Mouse (Mus musculus) midbrain, embryonic 11.5 days (tissue): Measurements from ENCODE around the gene Pde6d. TPM values are rescaled to one million over a fixed set of nuclear protein-coding genes. Genes with fewer than 3 reads are reported as not detected.
A peak's percentile ranks its signal among the peaks of the same experiment; 100 is the strongest.

Experiments used
- ATAC-seq: fragments of 200-750 bp; cut with Nextera tagmentation; 2 replicates; pipeline ENCODE4 v1.8.0; 2017; ENCODE audit warnings: moderate TSS enrichment, moderate library complexity; ENCODE audit not compliant: low FRiP score
- DNase-seq: peaks from one replicate; pipeline ENCODE4 v3.0.0; 2015; ENCODE audit warnings: low spot score; ENCODE audit errors: missing footprints
- H3K27ac ChIP-seq: fragments of 300-500 bp; sonication (generic); 2 replicates; pipeline ENCODE4 v1.5.1; 2014; ENCODE audit warnings: low read depth, low read length
- H3K27me3 ChIP-seq: fragments of 300-500 bp; sonication (generic); 2 replicates; pipeline ENCODE4 v1.6.1; 2014; ENCODE audit warnings: mild to moderate bottlenecking, low read length, moderate library complexity, mixed read lengths; ENCODE audit not compliant: control insufficient read depth, insufficient read depth
- H3K36me3 ChIP-seq: fragments of 300-500 bp; sonication (generic); 2 replicates; pipeline ENCODE4 v1.6.1; 2014; ENCODE audit warnings: mild to moderate bottlenecking, low read length, moderate library complexity, mixed read lengths; ENCODE audit not compliant: control insufficient read depth, insufficient read depth
- H3K4me1 ChIP-seq: fragments of 300-500 bp; sonication (generic); 2 replicates; pipeline ENCODE4 v1.6.1; 2014; ENCODE audit warnings: low read length; ENCODE audit not compliant: control insufficient read depth, insufficient read depth
- H3K4me2 ChIP-seq: fragments of 300-500 bp; sonication (generic); 2 replicates; pipeline ENCODE4 v1.6.1; 2014; ENCODE audit warnings: mild to moderate bottlenecking, moderate library complexity
- H3K4me3 ChIP-seq: fragments of 300-500 bp; sonication (generic); 2 replicates; pipeline ENCODE4 v1.5.1; 2014; ENCODE audit warnings: low read depth, low read length
- H3K9ac ChIP-seq: fragments of 300-500 bp; sonication (generic); 2 replicates; pipeline ENCODE4 v1.6.1; 2014; ENCODE audit warnings: low read length
- H3K9me3 ChIP-seq: fragments of 300-500 bp; sonication (generic); 2 replicates; pipeline ENCODE4 v1.6.1; 2016; ENCODE audit warnings: low read length; ENCODE audit not compliant: control insufficient read depth
- WGBS: fragments of 180-500 bp; shearing (Covaris S2); extraction: QIAGEN DNeasy Blood & Tissue Kit; methylation state at CpG from one replicate; pipeline ENCODE4 v1.1.7; 2014; 5-methylcytosine and 5-hydroxymethylcytosine counted together
- polyA plus RNA-seq: library from polyadenylated mRNA; unstranded; fragments of >200 nt; fragmentation: Nextera tagmentation; extraction: Ambion mirVana; gene quantifications from 2 replicates; pipeline ENCODE4 v1.2.1, GENCODE M21; 2014

Pde6d gene
- polyA plus RNA-seq, 1 experiment from 2014 or later = 94.3 TPM

- peak overlapping the region; percentile 35; the same call in 1 of the 2 replicates for H3K27ac ChIP-seq
- no peaks in the 10 kb centered on the region for H3K36me3 ChIP-seq
- DNase-seq (no peak), ATAC-seq (no peak)
- no peaks in the 10 kb centered on the region for H3K9me3 ChIP-seq
- H3K4me2 ChIP-seq = no peak overlapping the region
- H3K9ac ChIP-seq = no peak overlapping the region
- no peak overlapping the region for H3K4me3 ChIP-seq
- WGBS = 56% methylated on average over 3 of the region's 3 CpGs
- peaks cover 23% of the 10 kb centered on the region for H3K4me1 ChIP-seq
- no peaks in the 10 kb centered on the region for H3K27me3 ChIP-seq
Observed at GRCm38 (mm10) chr1:86497986-86498385, 84.4 kb downstream of the Pde6d start.

DNA sequence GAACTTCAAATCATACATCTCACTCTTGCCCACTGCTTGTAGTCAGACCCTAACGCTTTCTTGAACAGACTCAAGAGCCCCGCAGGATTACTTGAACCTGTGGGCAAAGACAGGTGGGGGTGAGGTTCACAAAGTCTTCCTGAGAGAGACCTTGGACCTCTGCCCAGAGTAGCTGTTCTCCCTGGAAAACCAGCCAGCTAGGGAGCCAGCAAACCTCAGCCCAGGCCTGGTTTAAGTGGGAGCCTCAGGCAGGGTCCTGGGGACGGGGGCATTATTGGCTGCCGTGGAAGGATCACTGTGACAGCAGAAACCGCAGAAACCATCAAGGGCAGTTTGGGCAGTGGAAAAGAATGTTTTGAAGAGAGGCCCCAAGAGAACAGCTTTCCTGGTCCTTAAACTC lies 85.1 kb downstream of the Pde6d start:
- H3K9me3 ChIP-seq = no peaks in the 10 kb centered on the region
- WGBS = 91% methylated on average over 5 of the region's 5 CpGs
- no peak overlapping the region for H3K27ac ChIP-seq
- no peak overlapping the region for H3K9ac ChIP-seq
- ATAC-seq (no peak), DNase-seq (no peak)
- no peaks in the 10 kb centered on the region for H3K36me3 ChIP-seq
- H3K27me3 ChIP-seq = no peaks in the 10 kb centered on the region
- H3K4me3 ChIP-seq = no peak overlapping the region
- H3K4me1 ChIP-seq = peaks cover 16% of the 10 kb centered on the region
- no peak overlapping the region for H3K4me2 ChIP-seq

- DNase-seq (no peak), ATAC-seq (no peak)
- Histone ChIP-seq H3K9ac (no peak overlapping the region), H3K4me2 (no peak overlapping the region), H3K27ac (no peak overlapping the region), H3K27me3 (no peaks in the 10 kb centered on the region), H3K9me3 (no peaks in the 10 kb centered on the region), H3K4me1 (peaks cover 9% of the 10 kb centered on the region), H3K36me3 (no peaks in the 10 kb centered on the region), H3K4me3 (no peak overlapping the region)
- 91% methylated on average over 4 of the region's 4 CpGs for WGBS
Observed at GRCm38 (mm10) chr1:86496340-86496739, 86.1 kb downstream of the Pde6d start.

DNA sequence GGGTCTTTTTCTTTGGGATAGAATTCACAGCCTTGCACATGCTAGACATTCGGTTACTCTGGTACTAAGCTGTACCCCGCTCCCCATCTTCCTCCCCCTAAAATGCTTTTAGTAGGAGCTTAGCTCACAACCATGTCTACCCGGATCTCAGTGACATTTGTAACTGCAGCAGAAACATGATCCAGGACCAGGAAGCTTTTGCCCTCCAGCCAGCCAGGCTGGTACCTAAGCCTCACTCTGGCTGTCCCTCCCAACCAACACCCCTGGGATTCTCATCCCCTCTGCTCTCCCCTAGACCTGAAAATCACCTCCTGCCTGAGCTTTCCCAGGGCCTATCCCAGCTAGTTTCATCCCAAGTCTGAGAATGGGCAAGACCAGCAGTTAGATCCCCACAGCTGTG lies 88.6 kb downstream of the Pde6d start:
- Histone ChIP-seq H3K36me3 (no peaks in the 10 kb centered on the region), H3K4me3 (no peak overlapping the region), H3K4me1 (peaks cover 4% of the 10 kb centered on the region), H3K4me2 (no peak overlapping the region), H3K27me3 (no peaks in the 10 kb centered on the region), H3K9ac (no peak overlapping the region), H3K9me3 (no peaks in the 10 kb centered on the region), H3K27ac (no peak overlapping the region)
- ATAC-seq (no peak), DNase-seq (no peak)
- 90% methylated on average over 3 of the region's 3 CpGs for WGBS

Other genes with a start within 250 kb of the Pde6d start
- 339 and 375 TPM in 2 replicates for gene Ncl, start 223.2 kb downstream of the Pde6d start, polyA plus RNA-seq
- not detected in 2 replicates for gene Nmur1, start 156.4 kb downstream of the Pde6d start, polyA plus RNA-seq
- gene Tex44, start 156.3 kb downstream of the Pde6d start, polyA plus RNA-seq = not detected in 2 replicates
- gene Ptma, start 55.9 kb downstream of the Pde6d start, polyA plus RNA-seq = 3,090 and 3,352 TPM in 2 replicates
- gene Cops7b, start 275 bp upstream of the Pde6d start, polyA plus RNA-seq = 54.1 and 54.8 TPM in 2 replicates
- gene Nppc, start 87.9 kb upstream of the Pde6d start, polyA plus RNA-seq = 0.86 and 0.99 TPM in 2 replicates
- 31.9 and 34.3 TPM in 2 replicates for gene Dis3l2, start 121.2 kb upstream of the Pde6d start, polyA plus RNA-seq